Mouse (Mus musculus) central nervous system, embryonic 11.5 days (tissue): ENCODE measurements around the gene Spint3. TPM values are rescaled to one million over a fixed set of nuclear protein-coding genes. Genes with fewer than 3 reads are reported as not detected.

ENCODE experiments used
- polyA plus RNA-seq: library from polyadenylated mRNA; depleted of rRNA; stranded (reverse); fragments of >200 nt; gene quantifications from 2 replicates; pipeline ENCODE4 v1.2.3, GENCODE M21; 2012; rRNA removed

The Spint3 gene
- polyA plus RNA-seq = not detected in 2 replicates

GRCm38 (mm10) chr2:164573359-164573758 lies at the start of gene Spint3:
Spint3 (minus strand) TSS chr2:164573459.

GRCm38 (mm10) chr2:164613471-164613870 lies 40.2 kb upstream of the Spint3 start, which contains the start of the genes Wfdc6b and Wfdc8:
Wfdc6b (plus strand) TSS chr2:164613522.
Wfdc8 (minus strand) TSS chr2:164613626.

DNA sequence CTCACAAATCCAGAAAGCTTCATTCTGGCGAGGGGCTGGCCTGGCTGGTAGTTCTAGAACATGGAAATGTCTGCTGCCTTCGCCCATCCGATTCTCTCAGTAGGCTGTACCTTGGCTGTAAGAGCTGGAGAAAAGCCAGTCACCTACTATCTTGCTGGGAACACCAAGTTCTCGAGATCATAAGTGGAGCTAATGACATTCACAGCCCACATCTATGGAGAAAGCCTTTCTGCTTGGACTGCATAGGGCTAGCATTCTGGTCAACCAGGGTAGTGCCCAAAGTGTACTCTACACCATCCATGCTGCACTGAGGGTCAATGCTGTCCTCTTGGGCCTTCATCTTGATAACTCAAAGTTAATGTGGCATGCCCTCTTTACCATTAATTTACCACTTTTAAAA lies 20.2 kb upstream of the Spint3 start, which contains the start of gene Eppin:
Eppin (minus strand) TSS at position 101 of the 400 bp plus-strand sequence.

GRCm38 (mm10) chr2:164585025-164585725 lies 11.9 kb upstream of the Spint3 start, which contains the start of gene Wfdc6a:
Wfdc6a (minus strand) TSS chr2:164585447.

GRCm38 (mm10) chr2:164562391-164563188 lies 10.7 kb downstream of the Spint3 start, which contains the start of gene Wfdc2:
Wfdc2 (plus strand) TSS chr2:164562413.

Other genes with a start within 250 kb of the Spint3 start
- gene Svs5, start 240.7 kb downstream of the Spint3 start, polyA plus RNA-seq = not detected in 2 replicates
- 0.68 and 1.5 TPM in 2 replicates for gene Slpi, start 184.4 kb downstream of the Spint3 start, polyA plus RNA-seq
- gene Rbpjl, start 170.3 kb downstream of the Spint3 start, polyA plus RNA-seq = 0.07 and 0.17 TPM in 2 replicates
- 2.9 and 14.2 TPM in 2 replicates for gene Matn4, start 168.3 kb downstream of the Spint3 start, polyA plus RNA-seq
- gene Sdc4, start 129.6 kb downstream of the Spint3 start, polyA plus RNA-seq = 7.6 and 10.2 TPM in 2 replicates
- gene Sys1, start 116.5 kb downstream of the Spint3 start, polyA plus RNA-seq = 38.9 and 39.1 TPM in 2 replicates
- gene Gm20458, start 112.5 kb downstream of the Spint3 start, polyA plus RNA-seq = 6.1 and 9.4 TPM in 2 replicates
- not detected in 2 replicates for gene Trp53tg5, start 99.7 kb downstream of the Spint3 start, polyA plus RNA-seq
- gene Dbndd2, start 87.4 kb downstream of the Spint3 start, polyA plus RNA-seq = 3.9 and 4.5 TPM in 2 replicates
- gene Pigt, start 75.9 kb downstream of the Spint3 start, polyA plus RNA-seq = 46.1 and 59.7 TPM in 2 replicates
- 20.7 and 21.6 TPM in 2 replicates for gene Wfdc2, start 11.0 kb downstream of the Spint3 start, polyA plus RNA-seq
- gene Wfdc6a, start 12.0 kb upstream of the Spint3 start, polyA plus RNA-seq = 0.06 TPM in 1 of 2 replicates, not detected in the other
- gene Eppin, start 20.1 kb upstream of the Spint3 start, polyA plus RNA-seq = 0.09 TPM in 1 of 2 replicates, not detected in the other
- gene Wfdc6b, start 40.1 kb upstream of the Spint3 start, polyA plus RNA-seq = not detected in 2 replicates
- not detected in 2 replicates for gene Wfdc8, start 40.2 kb upstream of the Spint3 start, polyA plus RNA-seq
- not detected in 2 replicates for gene Wfdc16, start 65.3 kb upstream of the Spint3 start, polyA plus RNA-seq
- 0.30 and 0.42 TPM in 2 replicates for gene Wfdc10, start 82.6 kb upstream of the Spint3 start, polyA plus RNA-seq
- gene Wfdc9, start 83.1 kb upstream of the Spint3 start, polyA plus RNA-seq = not detected in 2 replicates
- gene Wfdc11, start 100.6 kb upstream of the Spint3 start, polyA plus RNA-seq = not detected in 2 replicates
- 0.06 and 0.20 TPM in 2 replicates for gene Wfdc13, start 111.6 kb upstream of the Spint3 start, polyA plus RNA-seq
- gene Spint4, start 125.0 kb upstream of the Spint3 start, polyA plus RNA-seq = not detected in 2 replicates
- gene Spint5, start 141.8 kb upstream of the Spint3 start, polyA plus RNA-seq = not detected in 2 replicates
- gene Wfdc3, start 172.5 kb upstream of the Spint3 start, polyA plus RNA-seq = 0.35 and 0.89 TPM in 2 replicates
- 62.3 and 91.0 TPM in 2 replicates for gene Dnttip1, start 172.5 kb upstream of the Spint3 start, polyA plus RNA-seq
- 340 and 341 TPM in 2 replicates for gene Ube2c, start 196.4 kb upstream of the Spint3 start, polyA plus RNA-seq
- gene Tnnc2, start 206.5 kb upstream of the Spint3 start, polyA plus RNA-seq = 1.6 and 29.6 TPM in 2 replicates
- gene Snx21, start 212.4 kb upstream of the Spint3 start, polyA plus RNA-seq = 9.0 and 10.5 TPM in 2 replicates
- gene Acot8, start 231.4 kb upstream of the Spint3 start, polyA plus RNA-seq = 19.5 and 26.6 TPM in 2 replicates
- gene Zswim3, start 231.6 kb upstream of the Spint3 start, polyA plus RNA-seq = 4.5 and 6.2 TPM in 2 replicates
- gene Zswim1, start 249.2 kb upstream of the Spint3 start, polyA plus RNA-seq = 6.0 and 9.0 TPM in 2 replicates